Mouse (Mus musculus) heart, embryonic 16.5 days (tissue): ENCODE data around the gene Defa23. TPM values are rescaled to one million over a fixed set of nuclear protein-coding genes. Genes with fewer than 3 reads are reported as not detected.
"Not testable (repeated sequence)": the region's sequence is repeated elsewhere in the genome, so short reads cannot be mapped to it uniquely, and the experiment has no call there.

Experiments used
- ATAC-seq: fragments of 200-750 bp; cut with Nextera tagmentation; replicated peaks from 2 replicates; pipeline ENCODE4 v1.8.0; 2017; ENCODE audit warnings: moderate number of reproducible peaks; ENCODE audit not compliant: insufficient read depth, low FRiP score; ENCODE audit errors: extremely low read depth
- H3K27ac ChIP-seq: fragments of 300-500 bp; sonication (generic); 2 replicates; pipeline ENCODE4 v1.5.1; 2014; ENCODE audit warnings: mild to moderate bottlenecking, low read length, control low read depth, moderate library complexity
- H3K27me3 ChIP-seq: fragments of 300-500 bp; sonication (generic); 2 replicates; pipeline ENCODE4 v1.6.1; 2014; ENCODE audit warnings: low read length, mixed read lengths; ENCODE audit not compliant: control insufficient read depth, insufficient read depth
- H3K36me3 ChIP-seq: fragments of 300-500 bp; sonication (generic); 2 replicates; pipeline ENCODE4 v1.6.1; 2014; ENCODE audit not compliant: control insufficient read depth, insufficient read depth
- H3K4me1 ChIP-seq: fragments of 300-500 bp; sonication (generic); 2 replicates; pipeline ENCODE4 v1.6.1; 2014; ENCODE audit warnings: low read length, mixed read lengths; ENCODE audit not compliant: control insufficient read depth, insufficient read depth
- H3K4me2 ChIP-seq: fragments of 300-500 bp; sonication (generic); 2 replicates; pipeline ENCODE4 v1.6.1; 2014; ENCODE audit warnings: low read depth, mild to moderate bottlenecking, control low read depth, low read length
- H3K4me3 ChIP-seq: fragments of 300-500 bp; sonication (generic); 2 replicates; pipeline ENCODE4 v1.5.1; 2014; ENCODE audit warnings: mild to moderate bottlenecking, control low read depth, low read length
- H3K9ac ChIP-seq: fragments of 300-500 bp; sonication (generic); 2 replicates; pipeline ENCODE4 v1.6.1; 2014; ENCODE audit warnings: low read length, control low read depth
- H3K9me3 ChIP-seq: fragments of 300-500 bp; sonication (generic); replicated peaks from 2 replicates; pipeline ENCODE4 v1.6.1; 2016; ENCODE audit warnings: low read length; ENCODE audit not compliant: control insufficient read depth
- WGBS: fragments of 180-500 bp; shearing (Covaris S2); extraction: QIAGEN DNeasy Blood & Tissue Kit; methylation state at CpG from one replicate; pipeline ENCODE4 v1.1.7; 2014; 5-methylcytosine and 5-hydroxymethylcytosine counted together
- polyA plus RNA-seq: library from polyadenylated mRNA; unstranded; fragments of >200 nt; fragmentation: Nextera tagmentation; extraction: Ambion mirVana; gene quantifications from 2 replicates; pipeline ENCODE4 v1.2.1, GENCODE M21; 2015

Defa23 gene
- 0.68 TPM in 1 of 2 replicates, not detected in the other for polyA plus RNA-seq

- H3K36me3 ChIP-seq, H3K4me1 ChIP-seq, H3K4me3 ChIP-seq, H3K9me3 ChIP-seq, H3K9ac ChIP-seq, H3K27me3 ChIP-seq, H3K27ac ChIP-seq, H3K4me2 ChIP-seq, ATAC-seq: not testable (repeated sequence)
- WGBS, result no CpG with 5 or more reads among the region's 1 CpGs
These were observed at the start of gene Defa23 for GRCm38 (mm10) chr8:21054747-21055146. Gene Defa23 (plus strand): TSS chr8:21055047.

GRCm38 (mm10) chr8:21006801-21007200 lies 48.0 kb upstream of the Defa23 start:
- peaks cover 7% of the 10 kb centered on the region for H3K9me3 ChIP-seq
- no peak overlapping the region for H3K4me3 ChIP-seq
- H3K4me1 ChIP-seq, result no peaks in the 10 kb centered on the region
- no peak overlapping the region for H3K27ac ChIP-seq
- WGBS, result 19% methylated on average over 1 of the region's 1 CpGs
- no peak for ATAC-seq
- H3K27me3 ChIP-seq, result no peaks in the 10 kb centered on the region
- H3K36me3 ChIP-seq, result no peaks in the 10 kb centered on the region
- H3K4me2 ChIP-seq, result no peak overlapping the region
- H3K9ac ChIP-seq, result no peak overlapping the region

GRCm38 (mm10) chr8:21008578-21008977 lies 46.3 kb upstream of the Defa23 start:
- H3K9me3 ChIP-seq, H3K4me2 ChIP-seq, H3K9ac ChIP-seq, H3K4me3 ChIP-seq, H3K27ac ChIP-seq, H3K27me3 ChIP-seq, ATAC-seq, H3K4me1 ChIP-seq, H3K36me3 ChIP-seq: not testable (repeated sequence)
- 39% methylated on average over 6 of the region's 6 CpGs for WGBS

GRCm38 (mm10) chr8:21010548-21010947 lies 44.3 kb upstream of the Defa23 start:
- WGBS, result 55% methylated on average over 1 of the region's 1 CpGs
- H3K4me1 ChIP-seq, H3K4me3 ChIP-seq, H3K36me3 ChIP-seq, H3K9me3 ChIP-seq, H3K4me2 ChIP-seq, H3K9ac ChIP-seq, H3K27ac ChIP-seq, ATAC-seq, H3K27me3 ChIP-seq: not testable (repeated sequence)

- H3K9me3 ChIP-seq, H3K36me3 ChIP-seq, H3K4me1 ChIP-seq, H3K27me3 ChIP-seq, H3K4me2 ChIP-seq, ATAC-seq, H3K27ac ChIP-seq, H3K9ac ChIP-seq, H3K4me3 ChIP-seq: not testable (repeated sequence)
- no CpG with 5 or more reads among the region's 1 CpGs for WGBS
These were observed 29.6 kb upstream of the Defa23 start, which contains the start of gene Defa21 for GRCm38 (mm10) chr8:21025245-21025644. Gene Defa21 (plus strand): TSS chr8:21025545.

GRCm38 (mm10) chr8:21064738-21065137 lies 9.9 kb downstream of the Defa23 start, which contains the start of gene Defa35:
Gene Defa35 (plus strand): TSS chr8:21065038.
- H3K27ac ChIP-seq, H3K4me3 ChIP-seq, H3K36me3 ChIP-seq, H3K9me3 ChIP-seq, H3K27me3 ChIP-seq, ATAC-seq, H3K4me2 ChIP-seq, H3K9ac ChIP-seq, H3K4me1 ChIP-seq: not testable (repeated sequence)
- WGBS, result 48% methylated on average over 1 of the region's 1 CpGs

- H3K4me2 ChIP-seq, H3K27me3 ChIP-seq, H3K27ac ChIP-seq, H3K4me1 ChIP-seq, H3K4me3 ChIP-seq, H3K9me3 ChIP-seq, H3K36me3 ChIP-seq, H3K9ac ChIP-seq, ATAC-seq: not testable (repeated sequence)
These were observed 29.3 kb downstream of the Defa23 start, which contains the start of gene Defa25 for GRCm38 (mm10) chr8:21084142-21084541. Gene Defa25 (plus strand): TSS chr8:21084442.

- no peak overlapping the region for H3K27ac ChIP-seq
- no peaks in the 10 kb centered on the region for H3K27me3 ChIP-seq
- 29% methylated on average over 4 of the region's 4 CpGs for WGBS
- no peak overlapping the region for H3K4me2 ChIP-seq
- H3K36me3 ChIP-seq, result no peaks in the 10 kb centered on the region
- no peak for ATAC-seq
- no peaks in the 10 kb centered on the region for H3K9me3 ChIP-seq
- no peak overlapping the region for H3K9ac ChIP-seq
- H3K4me3 ChIP-seq, result no peak overlapping the region
- no peaks in the 10 kb centered on the region for H3K4me1 ChIP-seq
These were observed 38.3 kb downstream of the Defa23 start for GRCm38 (mm10) chr8:21093106-21093505.

- H3K9ac ChIP-seq, H3K36me3 ChIP-seq, ATAC-seq, H3K4me3 ChIP-seq, H3K27ac ChIP-seq, H3K4me1 ChIP-seq, H3K9me3 ChIP-seq, H3K27me3 ChIP-seq, H3K4me2 ChIP-seq: not testable (repeated sequence)
- no CpG with 5 or more reads among the region's 2 CpGs for WGBS
These were observed 41.1 kb downstream of the Defa23 start, which contains the start of gene Gm14851 for GRCm38 (mm10) chr8:21095950-21096349. Gene Gm14851 (minus strand): TSS chr8:21096050.
